Mouse (Mus musculus): ENCODE measurements at regions not wholly inside any gene's neighbourhood (a gene's known extent, or its start where the extent isn't known, plus 50 kb on each side); places are given as distances from the start of the nearest gene placed in this dataset.
"Not testable (repeated sequence)": the region's sequence is repeated elsewhere in the genome, so short reads cannot be mapped to it uniquely, and the experiment has no call there.

- no peak overlapping the region for H3K9ac ChIP-seq
- H3K4me3 ChIP-seq (replicated peaks): no peak overlapping the region
- ATAC-seq (ENCODE audit: low FRiP score): no peak
- no peak overlapping the region for H3K27ac ChIP-seq
- no peaks in the 10 kb centered on the region for H3K9me3 ChIP-seq
- H3K36me3 ChIP-seq (replicated peaks): no peaks in the 10 kb centered on the region
- H3K4me1 ChIP-seq: no peaks in the 10 kb centered on the region
- no peak overlapping the region for H3K4me2 ChIP-seq
- WGBS: 61% methylated on average over 2 of the region's 2 CpGs
- H3K27me3 ChIP-seq: no peaks in the 10 kb centered on the region
Measured at GRCm38 (mm10) chr10:57319171-57319570, 167.0 kb upstream of the Hsf2 start.

DNA sequence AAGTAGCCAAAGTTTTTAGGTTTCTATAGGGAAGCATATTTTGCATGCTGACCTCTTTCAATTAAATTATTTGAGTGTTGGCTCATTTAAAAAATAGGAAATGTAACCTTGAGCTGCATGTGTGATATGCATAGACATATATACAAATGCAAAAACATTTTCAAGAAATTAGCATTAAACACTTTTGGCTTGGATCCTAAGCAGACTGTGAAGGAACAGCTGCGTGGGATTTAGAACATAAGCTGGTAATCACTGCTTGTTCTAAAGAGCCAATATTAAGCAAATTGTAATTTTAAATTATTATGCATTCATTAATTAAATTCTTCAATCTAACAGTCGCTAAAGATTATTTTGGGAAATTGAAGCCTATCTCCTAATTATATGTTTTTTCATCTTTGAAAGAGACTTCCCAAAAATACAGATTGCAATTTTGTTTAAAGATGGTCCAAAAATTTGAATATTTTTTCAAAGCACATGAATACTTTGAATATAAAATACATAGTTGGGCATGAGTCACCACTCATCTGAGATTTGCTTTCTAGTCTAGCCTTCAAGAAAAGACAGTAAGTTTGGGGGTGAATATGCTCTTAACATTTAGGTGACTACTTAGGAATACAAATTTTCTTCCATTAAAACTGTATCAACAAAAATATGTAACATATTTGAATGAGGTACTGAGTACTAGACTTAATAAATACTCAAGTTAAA is 163.3 kb upstream of the Hsf2 start:
- H3K4me2 ChIP-seq: no peak overlapping the region
- H3K9ac ChIP-seq: no peak overlapping the region
- no peak for ATAC-seq (ENCODE audit: low FRiP score)
- H3K4me1 ChIP-seq: no peaks in the 10 kb centered on the region
- 74% methylated on average over 2 of the region's 2 CpGs for WGBS
- no peak overlapping the region for H3K4me3 ChIP-seq (replicated peaks)
- H3K9me3 ChIP-seq: no peaks in the 10 kb centered on the region
- H3K36me3 ChIP-seq (replicated peaks): no peaks in the 10 kb centered on the region
- H3K27ac ChIP-seq: no peak overlapping the region
- no peaks in the 10 kb centered on the region for H3K27me3 ChIP-seq

GRCm38 (mm10) chr10:57324226-57324625 is 162.0 kb upstream of the Hsf2 start:
- Histone ChIP-seq H3K4me1 (no peaks in the 10 kb centered on the region), H3K27ac (no peak overlapping the region), H3K27me3 (no peaks in the 10 kb centered on the region), H3K4me2 (no peak overlapping the region), H3K9ac (no peak overlapping the region), H3K9me3 (no peaks in the 10 kb centered on the region), H3K4me3 (replicated peaks) (no peak overlapping the region), H3K36me3 (replicated peaks) (no peaks in the 10 kb centered on the region)
- whole genome bisulfite sequencing: 59% methylated on average over 1 of the region's 1 CpGs
- ATAC-seq (ENCODE audit: low FRiP score): no peak

- not testable (repeated sequence) for H3K27me3 ChIP-seq; H3K4me3 ChIP-seq (replicated peaks); H3K27ac ChIP-seq; ATAC-seq (ENCODE audit: low FRiP score); H3K4me1 ChIP-seq; H3K9ac ChIP-seq; H3K36me3 ChIP-seq (replicated peaks); H3K9me3 ChIP-seq; H3K4me2 ChIP-seq
- WGBS: 97% methylated on average over 1 of the region's 1 CpGs
Measured at GRCm38 (mm10) chr10:57362781-57363180, 123.4 kb upstream of the Hsf2 start.
